Mouse (Mus musculus) ovary, postnatal 14 days (tissue): Measurements from ENCODE around the gene Rnls.
"Not testable (repeated sequence)": the region's sequence is repeated elsewhere in the genome, so short reads cannot be mapped to it uniquely, and the experiment has no call there.

Experiments used
- DNase-seq: peaks from one replicate; pipeline ENCODE4 v3.0.0; 2022; ENCODE audit warnings: low spot score

The Rnls gene

GRCm38 (mm10) chr19:33391651-33392382, at the start of gene Rnls:
Rnls (minus strand) TSS chr19:33392295.
- peak; percentile 54 for DNase-seq

- no peak for DNase-seq
Observed at GRCm38 (mm10) chr19:33429457-33429856, 37.4 kb upstream of the Rnls start.

- DNase-seq = not testable (repeated sequence)
Observed at GRCm38 (mm10) chr19:33419368-33419767, 27.3 kb upstream of the Rnls start.

GRCm38 (mm10) chr19:33380825-33381224, 11.3 kb downstream of the Rnls start:
- no peak for DNase-seq

- DNase-seq = no peak
Observed at GRCm38 (mm10) chr19:33380386-33380785, 11.7 kb downstream of the Rnls start.

GRCm38 (mm10) chr19:33368808-33369207, 23.3 kb downstream of the Rnls start:
- DNase-seq = no peak

GRCm38 (mm10) chr19:33366661-33367060, 25.4 kb downstream of the Rnls start:
- peak; percentile 50 for DNase-seq

GRCm38 (mm10) chr19:33357019-33357418, 35.1 kb downstream of the Rnls start:
- no peak for DNase-seq

- DNase-seq = no peak
Observed at GRCm38 (mm10) chr19:33340119-33340518, 52.0 kb downstream of the Rnls start.

GRCm38 (mm10) chr19:33326706-33327641, 65.1 kb downstream of the Rnls start:
- no peak for DNase-seq

- DNase-seq = no peak
Observed at GRCm38 (mm10) chr19:33318785-33319184, 73.3 kb downstream of the Rnls start.

GRCm38 (mm10) chr19:33317130-33317529, 75.0 kb downstream of the Rnls start:
- no peak for DNase-seq

- DNase-seq = no peak
Observed at GRCm38 (mm10) chr19:33299726-33300292, 92.3 kb downstream of the Rnls start.

GRCm38 (mm10) chr19:33296338-33296737, 95.8 kb downstream of the Rnls start:
- no peak for DNase-seq

GRCm38 (mm10) chr19:33282985-33283384, 109.1 kb downstream of the Rnls start:
- DNase-seq = no peak

GRCm38 (mm10) chr19:33276421-33276820, 115.7 kb downstream of the Rnls start:
- no peak for DNase-seq

- no peak for DNase-seq
Observed at GRCm38 (mm10) chr19:33273676-33274075, 118.4 kb downstream of the Rnls start.

GRCm38 (mm10) chr19:33271571-33271970, 120.5 kb downstream of the Rnls start:
- no peak for DNase-seq

- no peak for DNase-seq
Observed at GRCm38 (mm10) chr19:33270231-33270630, 121.9 kb downstream of the Rnls start.

- no peak for DNase-seq
Observed at GRCm38 (mm10) chr19:33268044-33268443, 124.1 kb downstream of the Rnls start.

GRCm38 (mm10) chr19:33265245-33265644, 126.8 kb downstream of the Rnls start:
- no peak for DNase-seq

- no peak for DNase-seq
Observed at GRCm38 (mm10) chr19:33264224-33264993, 127.7 kb downstream of the Rnls start.
